Mouse (Mus musculus) heart, adult 18-20 months (tissue): ENCODE results near the gene Slc35f1. TPM values are rescaled to one million over a fixed set of nuclear protein-coding genes. Genes with fewer than 3 reads are reported as not detected.
"Not testable (repeated sequence)": the region's sequence is repeated elsewhere in the genome, so short reads cannot be mapped to it uniquely, and the experiment has no call there.

Source experiments
- DNase-seq, 2 experiments: peaks; one replicate each; pipeline ENCODE4 v3.0.0; 2021 to 2022; ENCODE audit warnings: mixed read lengths in 1 of 2
- total RNA-seq, 2 experiments: library from RNA; stranded (reverse); gene quantifications; 2 replicates each; pipeline ENCODE4 v1.2.3; 2021

The Slc35f1 gene
- total RNA-seq, 2 experiments from 2014 or later = 0.67 to 0.80 TPM

GRCm38 (mm10) chr10:52787075-52787474 lies 96.7 kb downstream of the Slc35f1 start:
- DNase-seq = no peak

DNA sequence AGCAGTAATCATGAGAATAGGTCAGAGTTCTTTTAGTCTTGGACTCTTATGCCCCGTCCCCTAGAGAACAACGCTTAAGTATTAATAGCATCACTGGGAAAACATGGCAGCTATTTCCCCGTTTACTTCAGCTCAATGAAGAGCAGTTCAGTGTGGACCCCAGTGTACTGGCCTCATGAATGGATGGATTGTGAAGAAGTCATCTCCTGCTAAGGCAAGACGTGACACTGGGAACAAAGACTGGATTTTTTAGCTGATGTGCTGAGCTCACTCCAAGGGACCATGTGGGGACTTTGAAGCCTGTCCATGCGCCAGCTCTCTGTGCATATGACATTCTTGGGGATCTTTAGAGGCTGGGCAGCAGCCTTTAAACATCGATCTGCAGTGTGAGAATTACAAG lies 101.2 kb downstream of the Slc35f1 start:
- DNase-seq = no peak

DNA sequence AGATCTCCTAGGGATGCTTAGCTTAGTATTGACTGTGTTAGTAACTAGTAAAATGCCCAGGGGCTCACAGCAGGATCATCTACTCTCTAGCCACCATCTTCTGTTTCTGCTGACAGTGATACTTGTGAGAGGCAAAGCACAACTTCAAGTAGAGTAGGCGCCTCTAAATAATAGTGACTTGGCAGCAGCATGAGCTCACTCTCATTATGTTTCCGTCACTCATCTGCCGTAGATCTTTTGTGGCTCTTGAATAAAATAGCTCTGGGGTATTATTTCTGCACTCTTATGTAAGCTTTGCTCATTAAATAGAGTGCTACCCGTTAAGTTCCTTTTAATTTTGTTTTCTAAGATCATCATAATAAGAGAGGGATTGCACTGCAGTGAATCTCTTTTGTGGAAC lies 107.1 kb downstream of the Slc35f1 start:
- no peak for DNase-seq

DNA sequence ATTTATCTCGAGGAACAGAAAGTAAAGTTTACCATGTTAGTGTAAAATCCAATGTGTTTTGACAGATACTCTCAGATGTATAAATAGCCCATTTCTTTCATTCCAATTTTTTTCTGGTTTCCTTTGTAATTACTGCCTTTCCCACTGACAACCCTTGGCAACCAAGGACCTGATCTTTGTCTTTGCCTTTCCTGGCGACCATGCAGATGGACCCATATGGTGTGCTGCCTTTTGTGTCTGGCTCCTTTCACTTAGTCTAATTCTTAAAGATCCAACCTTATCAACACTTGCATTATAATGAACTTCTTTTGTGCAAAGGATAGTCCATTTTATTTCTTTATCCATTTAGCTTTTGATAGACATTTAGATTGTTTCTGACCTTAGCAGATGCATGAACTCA lies 117.5 kb downstream of the Slc35f1 start:
- DNase-seq = no peak

DNA sequence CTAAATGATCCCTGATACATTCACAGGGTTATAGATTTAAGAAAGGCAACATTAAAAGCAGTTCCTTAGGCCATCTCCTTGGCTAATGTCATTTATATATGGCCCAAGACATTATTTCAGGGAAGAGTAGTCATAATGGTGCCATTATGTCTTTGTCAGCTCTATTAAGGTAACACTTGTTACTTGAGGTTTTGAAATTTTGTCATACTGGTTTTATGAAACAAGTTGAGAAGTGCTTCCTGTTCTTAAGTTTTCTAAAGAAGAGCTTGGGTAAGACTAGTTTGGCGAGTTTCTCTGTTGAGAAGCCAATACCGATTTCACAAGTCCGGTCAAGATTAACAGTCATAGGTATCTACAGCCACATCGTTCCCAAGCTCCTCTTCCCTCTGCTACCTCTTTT lies 122.5 kb downstream of the Slc35f1 start:
- DNase-seq = no peak

DNA sequence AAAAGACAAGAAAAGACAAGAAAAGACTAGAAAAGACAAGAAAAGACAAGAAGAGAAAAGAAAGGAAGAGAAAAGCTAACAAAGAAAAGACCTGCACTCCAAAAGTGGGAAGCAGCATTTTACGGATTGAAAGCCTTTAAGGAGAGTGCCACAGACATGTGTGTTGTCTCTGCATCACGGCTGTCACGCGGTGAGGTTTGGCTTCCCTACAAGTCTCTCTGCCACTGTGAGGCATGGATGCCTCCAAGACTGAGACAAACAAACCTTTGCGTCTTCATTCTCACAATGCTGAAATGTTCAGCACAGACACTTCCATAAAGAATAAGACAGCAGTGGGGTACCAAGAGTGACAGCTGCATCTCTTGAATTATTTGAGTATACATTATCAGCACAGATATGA lies 124.0 kb downstream of the Slc35f1 start:
- no peak for DNase-seq

DNA sequence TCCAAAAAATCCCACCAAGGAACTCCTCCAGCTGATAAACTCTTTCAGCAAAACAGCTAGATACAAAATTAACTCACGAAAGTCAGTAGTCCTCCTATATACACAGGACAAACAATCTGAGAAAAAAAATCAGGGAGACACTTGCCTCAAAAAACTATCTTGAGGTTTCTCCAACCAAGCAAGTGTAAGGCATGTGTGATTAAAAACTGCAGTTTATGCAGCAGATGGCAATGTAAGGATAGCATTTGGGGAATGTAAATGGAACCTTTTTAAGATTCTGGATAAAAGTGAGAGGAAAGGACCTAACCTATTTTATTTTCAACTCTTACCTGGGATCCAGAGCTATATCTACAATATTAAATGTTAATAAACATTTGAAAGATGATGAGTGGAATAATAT lies 129.3 kb downstream of the Slc35f1 start:
- DNase-seq = no peak

GRCm38 (mm10) chr10:52822909-52823308 lies 132.6 kb downstream of the Slc35f1 start:
- DNase-seq = no peak

GRCm38 (mm10) chr10:52825746-52826145 lies 135.4 kb downstream of the Slc35f1 start:
- no peak for DNase-seq

DNA sequence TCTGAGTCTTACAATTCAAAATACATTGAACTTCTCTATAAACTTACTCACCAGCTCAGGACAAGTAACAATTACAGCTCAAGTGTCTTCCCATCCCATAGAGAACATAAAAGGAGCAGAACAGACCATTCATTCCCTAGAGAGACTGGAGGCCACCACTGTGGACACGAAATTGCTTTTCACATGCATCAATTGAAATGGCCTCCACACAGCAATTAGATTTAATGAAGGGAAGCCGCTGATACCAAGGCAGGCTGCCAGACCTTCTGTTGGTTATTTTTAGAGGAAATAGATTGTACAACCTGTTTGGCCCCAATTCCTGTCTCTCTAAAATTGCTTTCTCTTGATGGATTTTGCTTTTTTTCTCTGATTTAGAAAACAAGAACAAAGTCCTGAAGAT lies 150.5 kb downstream of the Slc35f1 start:
- DNase-seq = no peak

GRCm38 (mm10) chr10:52851994-52852393 lies 161.7 kb downstream of the Slc35f1 start:
- DNase-seq = no peak

DNA sequence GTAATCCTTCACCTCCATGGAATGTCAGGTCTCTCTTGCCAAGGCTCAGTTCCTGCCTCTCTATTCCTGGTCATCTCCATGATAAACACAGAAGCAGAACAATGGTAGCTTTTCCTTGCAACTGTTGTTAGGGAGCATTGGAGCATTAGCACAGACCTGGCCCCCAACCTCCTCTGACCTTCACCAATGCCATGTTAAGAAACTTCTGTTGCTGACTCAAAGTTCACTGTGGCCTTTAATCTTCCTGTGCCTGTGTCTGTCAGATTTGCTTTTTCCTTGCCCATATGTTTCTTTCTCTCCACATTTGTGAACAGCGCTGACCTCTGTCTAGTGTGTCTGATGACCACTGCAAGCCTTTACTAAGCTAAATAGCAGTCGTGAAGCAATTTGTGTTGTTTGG lies 170.5 kb downstream of the Slc35f1 start:
- DNase-seq = no peak

GRCm38 (mm10) chr10:52864936-52865335 lies 174.6 kb downstream of the Slc35f1 start:
- DNase-seq = no peak

DNA sequence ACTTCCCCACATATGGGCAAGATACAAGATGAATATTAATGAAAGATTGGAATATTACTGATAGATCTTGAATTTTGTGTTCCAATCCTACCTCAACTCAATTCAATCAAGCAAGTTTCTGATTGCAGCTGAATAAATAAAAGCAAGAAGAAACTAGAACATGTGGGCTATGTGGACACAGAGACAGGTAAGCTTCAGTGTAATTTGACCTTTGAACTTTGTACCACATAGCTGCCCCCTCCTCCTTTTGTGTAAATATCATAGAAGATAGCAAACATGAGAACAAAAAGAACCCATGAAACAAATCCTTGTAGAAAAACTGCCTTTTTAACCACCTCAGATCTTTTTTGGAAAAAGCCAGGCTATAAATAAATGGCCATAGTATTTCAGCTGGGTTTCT lies 180.8 kb downstream of the Slc35f1 start:
- no peak for DNase-seq

GRCm38 (mm10) chr10:52874133-52874532 lies 183.8 kb downstream of the Slc35f1 start:
- DNase-seq = no peak

GRCm38 (mm10) chr10:52874712-52875111 lies 184.4 kb downstream of the Slc35f1 start:
- DNase-seq = no peak

DNA sequence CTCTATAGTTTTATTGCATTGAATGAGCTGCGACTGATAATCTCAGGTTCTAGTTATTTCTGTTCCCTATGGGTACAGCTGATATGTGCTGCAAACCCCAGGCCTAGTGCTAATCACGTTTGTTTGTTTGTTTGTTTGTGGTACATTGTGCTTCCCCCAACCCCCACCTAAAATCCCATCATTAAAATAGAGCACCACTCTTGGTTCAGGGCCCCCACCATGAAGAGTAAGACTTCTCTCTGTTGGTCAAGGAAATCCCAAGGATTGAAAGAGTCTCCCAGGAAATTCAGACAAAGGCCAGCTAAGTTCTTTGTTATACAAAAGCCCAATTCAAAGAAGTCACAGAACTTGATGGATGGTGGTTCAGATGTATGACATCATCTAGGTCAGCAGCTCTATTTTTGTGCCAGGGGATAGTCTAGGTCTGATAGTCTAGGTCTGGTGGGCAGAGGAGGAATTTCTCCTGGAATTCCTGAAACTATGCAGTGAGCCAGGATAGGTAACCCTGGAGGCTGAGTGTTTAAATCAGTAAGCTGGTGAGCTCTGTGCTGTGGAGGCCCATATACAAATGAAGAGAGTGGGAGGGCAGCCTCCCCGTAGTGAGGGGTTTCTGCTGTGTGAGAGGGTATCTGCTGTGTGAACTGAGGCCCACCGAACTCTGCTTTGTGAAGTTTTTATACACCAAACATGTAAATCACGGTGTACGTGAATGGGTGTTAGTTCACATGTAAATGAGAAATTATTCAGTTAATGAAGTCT lies 187.1 kb downstream of the Slc35f1 start:
- DNase-seq = no peak

DNA sequence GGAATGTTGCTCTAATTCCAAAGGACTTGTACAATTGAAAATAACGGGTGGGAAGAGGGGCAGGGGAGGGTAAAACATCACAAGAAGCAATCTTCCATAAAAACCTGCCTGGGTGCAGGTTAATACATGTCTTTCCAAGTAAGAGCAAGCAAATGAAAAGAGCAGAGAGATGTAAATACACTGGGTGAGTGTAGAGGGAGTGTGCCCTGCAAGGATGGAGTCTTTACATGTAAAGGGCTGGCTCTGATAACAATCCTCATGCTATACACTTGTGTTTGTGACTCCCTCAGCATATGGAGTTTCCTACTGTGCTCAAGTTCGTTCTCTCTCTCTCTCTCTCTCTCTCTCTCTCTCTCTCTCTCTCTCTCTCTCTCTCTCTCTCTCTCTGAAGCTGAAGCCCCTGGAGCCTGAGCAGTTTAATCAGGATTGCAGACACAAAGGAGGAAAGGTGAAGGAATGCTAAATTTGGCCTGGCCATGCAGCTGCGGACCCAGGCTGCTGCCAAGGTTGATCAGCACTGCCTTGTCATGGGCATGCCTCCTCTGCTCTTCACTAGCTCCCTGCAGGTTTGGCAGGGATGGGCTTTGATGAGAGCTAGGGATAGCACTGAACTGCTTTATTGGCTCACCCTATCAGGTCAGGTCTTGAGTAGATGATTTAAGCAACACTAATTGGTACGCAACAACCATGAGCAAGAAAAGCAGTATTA lies 187.9 kb downstream of the Slc35f1 start:
- DNase-seq = no peak

GRCm38 (mm10) chr10:52896724-52897123 lies 206.4 kb downstream of the Slc35f1 start:
- not testable (repeated sequence) for DNase-seq

DNA sequence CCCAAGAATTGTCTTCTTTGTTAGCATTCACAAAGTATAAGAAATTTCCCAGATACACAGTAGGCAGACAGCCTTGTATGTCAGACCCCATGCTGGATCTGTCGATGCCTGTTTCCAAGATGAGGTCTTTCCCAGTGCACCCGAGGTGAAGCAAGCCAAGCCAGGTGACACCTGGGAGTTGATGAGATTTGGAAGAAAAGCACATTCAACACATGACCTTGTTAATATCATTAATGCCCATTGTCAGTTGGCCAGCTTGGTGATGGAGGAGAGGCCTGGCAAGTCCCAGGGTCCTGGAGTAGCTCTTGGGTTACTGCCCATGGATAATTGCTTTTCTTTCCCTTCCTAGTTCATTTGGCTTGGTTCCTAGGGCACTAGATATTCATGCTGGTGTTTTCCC lies 214.6 kb downstream of the Slc35f1 start:
- no peak for DNase-seq

DNA sequence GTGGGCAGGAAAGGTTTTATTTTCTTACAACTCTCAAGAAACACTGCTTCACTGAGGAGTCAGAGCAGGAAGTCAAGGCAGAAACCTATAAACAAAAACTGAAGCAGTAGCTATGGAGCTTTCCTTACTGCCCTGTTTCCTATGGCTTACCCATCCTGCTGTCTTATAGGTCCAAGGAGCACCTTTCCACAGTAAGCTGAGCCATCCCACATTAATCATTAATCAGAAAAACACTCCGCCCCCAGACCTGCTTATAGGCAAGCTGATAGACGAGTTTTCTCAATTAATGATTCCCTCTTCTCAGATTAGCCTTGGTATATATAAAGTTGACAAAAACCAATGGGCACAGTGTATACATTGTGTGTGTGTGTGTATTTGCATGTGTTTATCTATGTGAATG lies 221.4 kb downstream of the Slc35f1 start:
- no peak for DNase-seq

DNA sequence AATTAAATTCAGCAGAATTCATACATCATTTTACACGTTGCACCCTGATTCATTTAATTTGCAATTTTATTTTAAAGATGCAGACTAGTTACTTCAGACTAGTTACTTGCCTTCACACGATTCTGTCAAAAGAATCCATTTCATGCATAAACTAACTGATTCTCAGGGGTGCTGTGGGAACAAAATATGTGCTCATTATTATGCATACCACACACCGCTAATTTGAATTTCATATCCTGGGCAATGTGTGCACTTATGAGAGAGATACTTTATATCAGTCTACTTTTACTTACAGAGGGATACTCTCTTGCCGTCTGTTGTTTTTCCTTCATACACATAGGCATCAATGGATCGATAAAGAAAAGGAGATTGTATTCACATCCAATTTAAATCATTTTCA lies 228.4 kb downstream of the Slc35f1 start:
- no peak for DNase-seq

DNA sequence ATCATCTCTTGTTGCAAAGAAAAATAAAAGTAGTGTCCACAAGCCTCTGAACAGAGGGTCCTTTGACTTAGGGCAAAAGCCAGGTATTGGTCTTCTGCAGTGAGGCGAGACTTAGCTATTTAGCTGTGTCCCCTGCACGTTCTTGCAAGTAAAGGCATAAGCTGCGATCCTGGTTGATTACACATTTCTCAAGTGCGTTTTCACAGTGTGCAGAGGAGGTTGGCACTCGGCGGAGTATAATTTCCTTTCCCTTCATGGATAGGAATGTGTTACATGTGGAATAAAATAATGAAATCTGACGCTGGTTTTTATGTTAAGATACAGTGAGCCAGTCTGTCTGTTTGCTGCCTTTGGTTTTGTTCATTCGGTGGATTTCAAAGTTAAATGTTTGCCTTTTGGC lies 232.8 kb downstream of the Slc35f1 start:
- DNase-seq = no peak

GRCm38 (mm10) chr10:52926330-52926729 lies 236.0 kb downstream of the Slc35f1 start:
- DNase-seq = no peak
